Mouse (Mus musculus) left cerebral cortex, postnatal 25 days (tissue): ENCODE data around the gene Mrps18a. TPM values are rescaled to one million over a fixed set of nuclear protein-coding genes. Genes with fewer than 3 reads are reported as not detected.

Experiments
- DNase-seq, 2 experiments: peaks; one replicate each; pipeline ENCODE4 v3.0.0; 2022; ENCODE audit warnings: low spot score in 2 of 2, mixed read lengths in 1 of 2
- intact Hi-C: fragments of 180-260 bp; cut with DNase I; formaldehyde crosslinking; loops from one replicate; pipeline ENCODE4 v1.15.1; 2025
- total RNA-seq, 2 experiments: library from RNA; stranded (reverse); gene quantifications; 2 replicates each; pipeline ENCODE4 v1.2.3; 2021

The Mrps18a gene
- total RNA-seq, 2 experiments from 2014 or later, result 81.7 to 83.5 TPM

DNA sequence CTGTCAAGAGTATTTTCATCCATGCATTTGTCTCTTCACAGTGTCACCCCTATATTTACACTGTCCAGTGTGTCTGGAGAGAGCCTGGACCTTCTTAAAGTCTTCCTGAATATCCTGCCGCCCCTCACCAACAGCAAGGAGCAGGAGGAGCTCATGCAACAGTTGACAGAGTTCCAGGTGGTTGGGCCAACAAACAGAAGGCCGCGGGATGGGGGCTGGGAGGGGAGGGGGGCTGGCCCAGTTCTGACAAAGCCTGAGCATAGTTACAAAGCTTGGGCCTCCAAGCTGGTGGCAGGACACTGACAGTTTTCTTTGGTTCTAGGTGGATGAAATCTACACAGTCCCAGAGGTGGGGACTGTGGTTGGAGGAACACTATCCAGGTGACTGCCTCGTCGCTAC lies 55.5 kb downstream of the Mrps18a start:
- intact Hi-C loops, result loop anchor here (10.0 kb wide), 1 partner anchor 431 kb away; the partner anchor contains the start of gene 1600014C23Rik
- DNase-seq, result no peak

DNA sequence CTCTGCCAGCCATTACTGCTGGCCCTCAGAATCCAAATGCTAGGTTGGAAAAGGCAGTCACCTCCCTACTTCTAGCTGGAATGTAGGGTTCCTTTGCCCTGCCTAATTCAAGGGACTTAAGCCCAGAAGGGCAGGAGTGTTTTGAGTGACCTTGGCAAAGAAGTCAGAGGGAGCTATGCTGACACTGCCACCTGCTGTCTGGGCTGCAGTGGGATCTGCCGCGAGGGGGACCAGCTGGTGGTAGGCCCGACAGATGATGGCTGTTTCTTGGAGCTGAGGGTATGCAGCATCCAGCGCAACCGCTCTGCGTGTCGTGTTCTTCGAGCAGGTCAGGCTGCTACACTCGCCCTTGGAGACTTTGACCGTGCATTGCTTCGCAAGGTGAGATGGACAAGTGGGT lies 56.2 kb downstream of the Mrps18a start:
- intact Hi-C loops, result loop anchor here (10.0 kb wide), 1 partner anchor 432 kb away; the partner anchor contains the start of gene 1600014C23Rik

DNA sequence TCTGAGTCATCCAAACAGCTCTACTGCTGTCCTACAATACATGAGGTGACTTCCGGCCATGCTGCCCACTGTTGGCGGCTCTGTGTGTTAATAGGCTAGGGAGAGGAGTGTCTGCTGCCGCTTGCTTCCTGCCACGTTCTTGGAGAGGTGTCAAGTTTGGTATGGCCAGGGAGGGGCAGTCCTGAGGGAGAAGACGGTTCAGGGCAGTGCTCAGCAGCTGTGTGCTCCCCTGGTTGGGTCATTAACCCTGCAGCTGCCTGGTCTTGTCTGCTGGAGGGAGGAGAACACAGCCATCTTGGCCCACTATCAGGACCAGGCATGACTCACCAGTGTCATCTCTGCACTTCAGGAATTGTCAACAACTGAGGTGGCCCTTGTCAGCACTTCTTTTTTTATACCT lies 57.5 kb downstream of the Mrps18a start:
- DNase-seq, result peak in 1 of 2 experiments; percentile 24
- intact Hi-C loops, result loop anchor here (10.0 kb wide), 1 partner anchor 434 kb away; the partner anchor contains the start of gene 1600014C23Rik

More for the DNA sequence above, 56.2 kb downstream of the Mrps18a start:
- no peak for DNase-seq

GRCm38 (mm10) chr17:46168768-46169167 lies 58.0 kb downstream of the Mrps18a start:
- DNase-seq, result no peak
- intact Hi-C loops, result loop anchor here (10.0 kb wide), 1 partner anchor 434 kb away; the partner anchor contains the start of gene 1600014C23Rik

- peak in 1 of 2 experiments; percentile 25 for DNase-seq
- intact Hi-C loops, result no loop called here
These were observed 59.8 kb downstream of the Mrps18a start for GRCm38 (mm10) chr17:46170538-46170937.

Other genes with a start within 250 kb of the Mrps18a start
- 100 to 1,000 TPM in 1 of 2 experiments, 10 to 100 TPM in 1; 92.0 to 100 TPM for gene Vegfa, start 78.6 kb upstream of the Mrps18a start, total RNA-seq
- gene Rsph9, start 33.2 kb downstream of the Mrps18a start, total RNA-seq, result 10 to 100 TPM; 17.8 to 20.6 TPM
- 10 to 100 TPM; 13.0 to 13.5 TPM for gene Mad2l1bp, start 42.6 kb downstream of the Mrps18a start, total RNA-seq
- gene Gtpbp2, start 50.0 kb downstream of the Mrps18a start, total RNA-seq, result 100 to 1,000 TPM; 108 to 119 TPM
- 1 to 10 TPM; 6.4 to 6.5 TPM for gene Polh, start 91.7 kb downstream of the Mrps18a start, total RNA-seq
- gene Xpo5, start 91.8 kb downstream of the Mrps18a start, total RNA-seq, result 10 to 100 TPM; 40.5 to 41.4 TPM
- gene Polr1c, start 137.1 kb downstream of the Mrps18a start, total RNA-seq, result 10 to 100 TPM; 33.9 to 35.5 TPM
- 10 to 100 TPM; 95.5 to 95.9 TPM for gene Yipf3, start 137.1 kb downstream of the Mrps18a start, total RNA-seq
- gene Lrrc73, start 142.5 kb downstream of the Mrps18a start, total RNA-seq, result 10 to 100 TPM; 72.9 to 79.7 TPM
- gene Tjap1, start 172.0 kb downstream of the Mrps18a start, total RNA-seq, result 10 to 100 TPM; 43.9 to 44.9 TPM
- gene Dlk2, start 186.4 kb downstream of the Mrps18a start, total RNA-seq, result 10 to 100 TPM; 57.3 to 61.6 TPM
- 10 to 100 TPM in 1 of 2 experiments, 1 to 10 TPM in 1; 8.6 to 11.5 TPM for gene Abcc10, start 217.4 kb downstream of the Mrps18a start, total RNA-seq